Mouse (Mus musculus): ENCODE data around the gene Adgrg1. TPM values are rescaled to one million over a fixed set of nuclear protein-coding genes. Genes with fewer than 3 reads are reported as not detected.
A peak's percentile ranks its signal among the peaks of the same experiment; 100 is the strongest.

The Adgrg1 gene
- polyA plus RNA-seq, 1 experiment from 2014 or later: 180 TPM

GRCm38 (mm10) chr8:94992010-94992409 lies 17.5 kb downstream of the Adgrg1 start:
- H3K9me3 ChIP-seq: no peaks in the 10 kb centered on the region
- no peaks in the 10 kb centered on the region for H3K36me3 ChIP-seq (replicated peaks)
- 0 out of 2 replicates have a peak overlapping the region, but pooled peaks have one; percentile 6 for H3K4me2 ChIP-seq
- no peaks in the 10 kb centered on the region for H3K27me3 ChIP-seq
- WGBS: 78% methylated on average over 4 of the region's 4 CpGs
- peaks cover 45% of the 10 kb centered on the region for H3K4me1 ChIP-seq
- ATAC-seq (ENCODE audit: low FRiP score): no peak
- H3K27ac ChIP-seq: peak overlapping the region; percentile 98
- no peak overlapping the region for H3K9ac ChIP-seq
- H3K4me3 ChIP-seq (replicated peaks): no peak overlapping the region

- Histone ChIP-seq H3K4me1 (peaks cover 47% of the 10 kb centered on the region), H3K9ac (peak overlapping the region; percentile 13; the same call in 1 of the 2 replicates), H3K9me3 (no peaks in the 10 kb centered on the region), H3K27me3 (no peaks in the 10 kb centered on the region), H3K27ac (peak overlapping the region; percentile 98), H3K36me3 (replicated peaks) (no peaks in the 10 kb centered on the region), H3K4me3 (replicated peaks) (no peak overlapping the region), H3K4me2 (0 out of 2 replicates have a peak overlapping the region, but pooled peaks have one; percentile 6)
- no peak for ATAC-seq (ENCODE audit: low FRiP score)
- 29% methylated on average over 5 of the region's 5 CpGs for WGBS
Measured at GRCm38 (mm10) chr8:94992534-94992933, 18.0 kb downstream of the Adgrg1 start.

GRCm38 (mm10) chr8:94992996-94993724 lies 18.6 kb downstream of the Adgrg1 start:
- no peaks in the 10 kb centered on the region for H3K9me3 ChIP-seq
- 59% methylated on average over 9 of the region's 9 CpGs for whole genome bisulfite sequencing
- H3K27ac ChIP-seq: peak overlapping the region; percentile 98
- 0 out of 2 replicates have a peak, but pooled peaks cover 4% of the 10 kb centered on the region for H3K36me3 ChIP-seq (replicated peaks)
- peak overlapping the region; percentile 96 for H3K9ac ChIP-seq
- peaks cover 53% of the 10 kb centered on the region for H3K4me1 ChIP-seq
- H3K4me2 ChIP-seq: peak overlapping the region; percentile 92
- H3K27me3 ChIP-seq: no peaks in the 10 kb centered on the region
- ATAC-seq (ENCODE audit: low FRiP score): no peak
- no peak overlapping the region for H3K4me3 ChIP-seq (replicated peaks)

GRCm38 (mm10) chr8:94994006-94994405 lies 19.5 kb downstream of the Adgrg1 start:
- WGBS: under 1% methylated on average over 14 of the region's 14 CpGs
- ATAC-seq (ENCODE audit: low FRiP score): peak; percentile 95

GRCm38 (mm10) chr8:94994510-94994909 lies 20.0 kb downstream of the Adgrg1 start:
- H3K4me2 ChIP-seq: peak overlapping the region; percentile 92
- 17% methylated on average over 1 of the region's 1 CpGs for WGBS
- 0 out of 2 replicates have a peak, but pooled peaks cover 4% of the 10 kb centered on the region for H3K36me3 ChIP-seq (replicated peaks)
- peak; percentile 36 for ATAC-seq (ENCODE audit: low FRiP score)
- no peaks in the 10 kb centered on the region for H3K9me3 ChIP-seq
- peak overlapping the region; percentile 61 for H3K4me3 ChIP-seq (replicated peaks)
- H3K27ac ChIP-seq: peak overlapping the region; percentile 98
- H3K27me3 ChIP-seq: no peaks in the 10 kb centered on the region
- peak overlapping the region; percentile 96 for H3K9ac ChIP-seq
- peaks cover 67% of the 10 kb centered on the region for H3K4me1 ChIP-seq

More at GRCm38 (mm10) chr8:94994006-94994405, 19.5 kb downstream of the Adgrg1 start:
- peak overlapping the region; percentile 96 for H3K9ac ChIP-seq
- 0 out of 2 replicates have a peak, but pooled peaks cover 4% of the 10 kb centered on the region for H3K36me3 ChIP-seq (replicated peaks)
- peak overlapping the region; percentile 92 for H3K4me2 ChIP-seq
- H3K27me3 ChIP-seq: no peaks in the 10 kb centered on the region
- peaks cover 62% of the 10 kb centered on the region for H3K4me1 ChIP-seq
- H3K27ac ChIP-seq: peak overlapping the region; percentile 98
- H3K4me3 ChIP-seq (replicated peaks): peak overlapping the region; percentile 61
- no peaks in the 10 kb centered on the region for H3K9me3 ChIP-seq

- WGBS: 37% methylated on average over 5 of the region's 5 CpGs
Measured at GRCm38 (mm10) chr8:94995336-94995893, 20.9 kb downstream of the Adgrg1 start.

GRCm38 (mm10) chr8:94996037-94996436 lies 21.5 kb downstream of the Adgrg1 start:
- H3K9me3 ChIP-seq: no peaks in the 10 kb centered on the region
- H3K4me2 ChIP-seq: peak overlapping the region; percentile 92
- 0 out of 2 replicates have a peak, but pooled peaks cover 4% of the 10 kb centered on the region for H3K36me3 ChIP-seq (replicated peaks)
- H3K9ac ChIP-seq: peak overlapping the region; percentile 96
- peak overlapping the region; percentile 98 for H3K27ac ChIP-seq
- H3K27me3 ChIP-seq: no peaks in the 10 kb centered on the region
- no peak for ATAC-seq (ENCODE audit: low FRiP score)
- 24% methylated on average over 12 of the region's 12 CpGs for WGBS
- H3K4me3 ChIP-seq (replicated peaks): peak overlapping the region; percentile 61
- H3K4me1 ChIP-seq: peaks cover 76% of the 10 kb centered on the region

More at GRCm38 (mm10) chr8:94995336-94995893, 20.9 kb downstream of the Adgrg1 start:
- Histone ChIP-seq H3K9ac (peak overlapping the region; percentile 96), H3K4me3 (replicated peaks) (peak overlapping the region; percentile 61), H3K4me1 (peaks cover 76% of the 10 kb centered on the region), H3K36me3 (replicated peaks) (0 out of 2 replicates have a peak, but pooled peaks cover 4% of the 10 kb centered on the region), H3K27me3 (no peaks in the 10 kb centered on the region), H3K4me2 (peak overlapping the region; percentile 92), H3K27ac (peak overlapping the region; percentile 98), H3K9me3 (no peaks in the 10 kb centered on the region)
- no peak for ATAC-seq (ENCODE audit: low FRiP score)

GRCm38 (mm10) chr8:94996899-94997856 lies 22.6 kb downstream of the Adgrg1 start:
- Histone ChIP-seq H3K27me3 (no peaks in the 10 kb centered on the region), H3K27ac (peak overlapping the region; percentile 98), H3K4me3 (replicated peaks) (peak overlapping the region; percentile 61), H3K36me3 (replicated peaks) (peaks cover 8% of the 10 kb centered on the region), H3K9ac (peak overlapping the region; percentile 96), H3K4me1 (peaks cover 74% of the 10 kb centered on the region), H3K9me3 (no peaks in the 10 kb centered on the region), H3K4me2 (peak overlapping the region; percentile 92)
- 55% methylated on average over 6 of the region's 6 CpGs for WGBS
- no peak for ATAC-seq (ENCODE audit: low FRiP score)

- ATAC-seq (ENCODE audit: low FRiP score): no peak
- peak overlapping the region; percentile 98 for H3K27ac ChIP-seq
- no peaks in the 10 kb centered on the region for H3K27me3 ChIP-seq
- peak overlapping the region; percentile 61 for H3K4me3 ChIP-seq (replicated peaks)
- H3K9ac ChIP-seq: peak overlapping the region; percentile 96
- H3K4me1 ChIP-seq: peaks cover 71% of the 10 kb centered on the region
- H3K36me3 ChIP-seq (replicated peaks): peaks cover 11% of the 10 kb centered on the region
- WGBS: 66% methylated on average over 6 of the region's 6 CpGs
- no peaks in the 10 kb centered on the region for H3K9me3 ChIP-seq
- H3K4me2 ChIP-seq: peak overlapping the region; percentile 92
Measured at GRCm38 (mm10) chr8:94997857-94998243, 23.3 kb downstream of the Adgrg1 start.

GRCm38 (mm10) chr8:94998431-94998830 lies 23.9 kb downstream of the Adgrg1 start:
- peak overlapping the region; percentile 61 for H3K4me3 ChIP-seq (replicated peaks)
- WGBS: 50% methylated on average over 2 of the region's 2 CpGs
- H3K36me3 ChIP-seq (replicated peaks): peaks cover 16% of the 10 kb centered on the region
- no peak for ATAC-seq (ENCODE audit: low FRiP score)
- peak overlapping the region; percentile 96 for H3K9ac ChIP-seq
- H3K27ac ChIP-seq: peak overlapping the region; percentile 98
- peak overlapping the region; percentile 92 for H3K4me2 ChIP-seq
- H3K9me3 ChIP-seq: no peaks in the 10 kb centered on the region
- no peaks in the 10 kb centered on the region for H3K27me3 ChIP-seq
- peaks cover 65% of the 10 kb centered on the region for H3K4me1 ChIP-seq

GRCm38 (mm10) chr8:94999004-94999403 lies 24.5 kb downstream of the Adgrg1 start:
- 45% methylated on average over 6 of the region's 6 CpGs for WGBS

More at GRCm38 (mm10) chr8:94999004-94999403, 24.5 kb downstream of the Adgrg1 start:
- no peaks in the 10 kb centered on the region for H3K27me3 ChIP-seq
- peaks cover 60% of the 10 kb centered on the region for H3K4me1 ChIP-seq
- 0 out of 2 replicates have a peak overlapping the region, but pooled peaks have one; percentile 96 for H3K9ac ChIP-seq
- H3K4me3 ChIP-seq (replicated peaks): peak overlapping the region; percentile 61
- no peaks in the 10 kb centered on the region for H3K9me3 ChIP-seq
- H3K4me2 ChIP-seq: peak overlapping the region; percentile 92
- peaks cover 22% of the 10 kb centered on the region for H3K36me3 ChIP-seq (replicated peaks)
- H3K27ac ChIP-seq: peak overlapping the region; percentile 98
- no peak for ATAC-seq (ENCODE audit: low FRiP score)

Measured in forebrain, embryonic 12.5 days (tissue).